Mouse (Mus musculus) lung, embryonic 14.5 days (tissue): ENCODE results near the gene Esp3. TPM values are rescaled to one million over a fixed set of nuclear protein-coding genes. Genes with fewer than 3 reads are reported as not detected.
"Not testable (repeated sequence)": the region's sequence is repeated elsewhere in the genome, so short reads cannot be mapped to it uniquely, and the experiment has no call there.

Experiments used
- ATAC-seq: fragments of 200-750 bp; cut with Nextera tagmentation; 2 replicates; pipeline ENCODE4 v1.8.0; 2017; ENCODE audit warnings: mild to moderate bottlenecking, moderate TSS enrichment, moderate library complexity; ENCODE audit not compliant: insufficient read depth
- DNase-seq: peaks from one replicate; pipeline ENCODE4 v3.0.0-alpha.2; 2015
- H3K27ac ChIP-seq: fragments of 300-500 bp; sonication (generic); 2 replicates; pipeline ENCODE4 v1.5.1; 2014; ENCODE audit warnings: low read depth, mild to moderate bottlenecking, moderate library complexity
- H3K27me3 ChIP-seq: fragments of 300-500 bp; sonication (generic); 2 replicates; pipeline ENCODE4 v1.6.1; 2014; ENCODE audit warnings: low read length, control low read depth; ENCODE audit not compliant: insufficient read depth
- H3K36me3 ChIP-seq: fragments of 300-500 bp; sonication (generic); 2 replicates; pipeline ENCODE4 v1.6.1; 2014; ENCODE audit warnings: control low read depth; ENCODE audit not compliant: insufficient read depth
- H3K4me1 ChIP-seq: fragments of 300-500 bp; sonication (generic); 2 replicates; pipeline ENCODE4 v1.6.1; 2014; ENCODE audit warnings: antibody characterized with exemption, control low read depth; ENCODE audit not compliant: insufficient read depth
- H3K4me2 ChIP-seq: fragments of 300-500 bp; sonication (generic); 2 replicates; pipeline ENCODE4 v1.6.1; 2014; ENCODE audit warnings: mild to moderate bottlenecking
- H3K4me3 ChIP-seq: fragments of 300-500 bp; sonication (generic); 2 replicates; pipeline ENCODE4 v1.5.1; 2014; ENCODE audit warnings: low read depth, low read length
- H3K9ac ChIP-seq: fragments of 300-500 bp; sonication (generic); 2 replicates; pipeline ENCODE4 v1.6.1; 2014
- H3K9me3 ChIP-seq: fragments of 300-500 bp; sonication (generic); 2 replicates; pipeline ENCODE4 v1.6.1; 2016; ENCODE audit warnings: low read depth, low read length, control low read depth
- CTCF ChIP-seq: IDR thresholded peaks from 2 replicates; pipeline ENCODE4 v1.5.1; 2016; ENCODE audit warnings: antibody characterized with exemption, low read depth
- WGBS: fragments of 180-500 bp; shearing (Covaris S2); extraction: QIAGEN DNeasy Blood & Tissue Kit; methylation state at CpG from one replicate; pipeline ENCODE4 v1.1.7; 2014; 5-methylcytosine and 5-hydroxymethylcytosine counted together
- polyA plus RNA-seq: library from polyadenylated mRNA; unstranded; fragments of >200 nt; fragmentation: Nextera tagmentation; extraction: Ambion mirVana; gene quantifications from 2 replicates; pipeline ENCODE4 v1.2.1, GENCODE M21; 2014

The Esp3 gene
- not detected in 2 replicates for polyA plus RNA-seq

DNA sequence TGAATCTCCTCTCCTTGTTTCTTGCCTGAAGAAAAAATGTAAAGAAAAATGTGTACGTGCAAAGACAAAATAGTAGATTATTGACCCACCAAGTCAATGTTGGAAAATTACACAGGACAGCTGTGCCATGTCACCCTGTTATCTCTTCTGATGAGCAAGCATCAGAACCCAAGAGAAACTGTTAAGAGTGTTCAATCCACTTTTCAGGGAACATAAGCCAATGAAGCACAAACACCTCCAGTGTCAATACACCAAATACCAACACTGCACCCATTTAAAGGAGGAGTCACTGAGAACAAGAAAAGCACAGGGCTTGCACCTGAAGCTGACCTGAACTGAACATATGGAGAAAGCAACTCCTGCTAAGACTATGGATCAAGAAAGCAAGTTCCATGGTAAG is at the start of gene Esp3:
TSS of gene Esp3 (plus strand) at position 301 of the 400 bp plus-strand sequence.
- H3K27me3 ChIP-seq, H3K4me3 ChIP-seq, H3K9ac ChIP-seq, H3K9me3 ChIP-seq, H3K36me3 ChIP-seq, H3K4me1 ChIP-seq, DNase-seq, H3K4me2 ChIP-seq, ATAC-seq, H3K27ac ChIP-seq: not testable (repeated sequence)
- 71% methylated on average over 1 of the region's 1 CpGs for WGBS

DNA sequence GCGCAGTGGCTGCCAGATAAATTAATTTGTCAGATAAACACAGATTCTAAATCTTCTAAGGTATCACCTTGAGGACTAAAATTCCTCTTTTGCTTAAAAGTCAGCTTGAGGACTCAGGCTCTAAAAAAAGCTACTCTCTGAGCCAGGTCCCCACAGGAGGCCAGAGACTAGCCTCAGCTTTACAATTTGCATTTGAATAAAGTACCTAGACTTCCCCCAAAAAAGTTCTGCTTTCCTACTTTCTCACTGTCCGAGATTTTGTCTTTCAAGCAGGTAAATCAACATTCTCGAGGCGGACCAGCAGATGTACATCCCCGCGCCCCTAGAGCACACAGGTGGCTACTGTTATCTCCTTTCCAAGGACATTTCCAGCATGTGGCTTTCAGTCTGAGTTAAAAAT is 48.0 kb upstream of the Esp3 start:
- ATAC-seq, DNase-seq, H3K4me3 ChIP-seq, H3K36me3 ChIP-seq, H3K9me3 ChIP-seq, H3K4me2 ChIP-seq, H3K27ac ChIP-seq, H3K27me3 ChIP-seq, H3K9ac ChIP-seq, H3K4me1 ChIP-seq: not testable (repeated sequence)
- WGBS = 56% methylated on average over 6 of the region's 6 CpGs

DNA sequence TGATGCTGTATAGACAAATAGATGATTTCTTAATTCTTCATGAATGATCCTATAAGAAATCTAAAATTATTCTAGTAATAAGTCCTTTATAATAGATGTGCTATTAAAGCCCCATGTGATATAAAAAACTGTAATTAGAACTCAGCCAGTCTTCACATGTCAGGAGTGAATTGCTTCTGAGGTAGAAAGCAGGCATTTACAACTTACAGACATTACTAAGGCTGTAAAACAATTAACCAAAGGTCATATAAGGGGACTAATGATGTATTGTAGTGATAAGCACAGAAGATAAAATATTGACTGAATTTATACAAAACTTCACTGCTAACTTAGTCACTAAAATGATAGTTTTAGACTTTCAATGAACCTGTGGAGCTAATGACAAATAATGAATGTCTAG is 40.6 kb upstream of the Esp3 start:
- DNase-seq = no peak
- no peak for ATAC-seq
- no peak for TF ChIP-seq CTCF
- Histone ChIP-seq H3K27ac (no peak overlapping the region), H3K4me1 (no peaks in the 10 kb centered on the region), H3K27me3 (no peaks in the 10 kb centered on the region), H3K9me3 (no peaks in the 10 kb centered on the region), H3K36me3 (no peaks in the 10 kb centered on the region), H3K4me3 (no peak overlapping the region), H3K9ac (no peak overlapping the region), H3K4me2 (no peak overlapping the region)

DNA sequence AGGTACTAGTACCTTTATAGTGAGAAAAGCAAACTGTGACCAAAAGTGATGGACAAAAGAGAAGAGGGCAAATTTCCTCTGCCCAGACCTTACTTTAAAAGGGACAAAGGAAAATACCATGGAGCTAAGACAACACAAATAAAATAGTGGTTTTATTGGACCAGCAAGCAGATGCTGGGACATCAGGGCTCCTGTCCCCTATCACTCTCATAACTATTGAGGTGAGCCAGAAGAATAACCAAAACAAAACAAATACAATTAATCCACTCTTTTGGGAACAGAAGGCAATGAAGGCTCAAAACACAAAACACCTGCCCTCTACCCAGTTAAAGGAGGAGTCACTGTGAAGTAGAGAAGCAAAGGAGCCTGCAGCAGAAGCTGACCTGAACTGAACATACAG is 33.6 kb upstream of the Esp3 start, which contains the start of gene Esp4:
TSS of gene Esp4 (plus strand) at position 301 of the 400 bp plus-strand sequence.
- no peak for TF ChIP-seq CTCF
- Histone ChIP-seq H3K9ac (no peak within 1 kb of the TSS), H3K4me1 (no peaks in the 10 kb centered on the region), H3K4me2 (no peak within 1 kb of the TSS), H3K27me3 (no peaks in the 10 kb centered on the region), H3K4me3 (no peak within 1 kb of the TSS), H3K36me3 (no peaks in the 10 kb centered on the region), H3K9me3 (no peaks in the 10 kb centered on the region), H3K27ac (no peak within 1 kb of the TSS)
- ATAC-seq (no peak), DNase-seq (no peak)

DNA sequence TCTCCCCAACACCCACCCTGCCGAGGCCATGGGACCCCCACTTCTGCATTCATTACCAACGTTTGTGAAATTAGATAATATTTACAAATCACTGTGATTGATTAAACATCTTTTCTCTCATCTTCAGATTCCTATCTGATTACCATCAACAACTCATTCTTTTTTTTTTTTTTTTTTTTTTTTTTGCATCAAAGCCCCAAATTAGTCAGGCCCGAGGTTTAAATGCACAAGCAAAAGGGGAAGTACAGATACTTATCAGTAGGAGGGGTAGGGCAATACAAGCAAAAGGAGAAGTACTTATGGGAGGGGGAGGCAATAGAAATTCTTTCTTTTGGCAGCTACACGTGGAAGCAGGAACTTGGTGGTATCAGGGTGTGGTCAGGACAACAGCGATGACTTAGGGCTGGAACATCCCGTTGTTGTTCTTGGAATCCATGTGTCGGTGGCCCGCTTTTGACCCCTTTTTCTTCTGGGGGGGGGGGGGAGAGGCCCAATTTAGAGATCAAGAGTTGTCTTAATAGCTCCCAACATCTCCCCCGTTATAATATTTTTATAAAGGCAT is 30.3 kb downstream of the Esp3 start:
- WGBS = 71% methylated on average over 9 of the region's 9 CpGs
- H3K4me3 ChIP-seq, H3K9ac ChIP-seq, H3K4me2 ChIP-seq, H3K9me3 ChIP-seq, H3K4me1 ChIP-seq, H3K36me3 ChIP-seq, ATAC-seq, DNase-seq, H3K27ac ChIP-seq, H3K27me3 ChIP-seq: not testable (repeated sequence)

DNA sequence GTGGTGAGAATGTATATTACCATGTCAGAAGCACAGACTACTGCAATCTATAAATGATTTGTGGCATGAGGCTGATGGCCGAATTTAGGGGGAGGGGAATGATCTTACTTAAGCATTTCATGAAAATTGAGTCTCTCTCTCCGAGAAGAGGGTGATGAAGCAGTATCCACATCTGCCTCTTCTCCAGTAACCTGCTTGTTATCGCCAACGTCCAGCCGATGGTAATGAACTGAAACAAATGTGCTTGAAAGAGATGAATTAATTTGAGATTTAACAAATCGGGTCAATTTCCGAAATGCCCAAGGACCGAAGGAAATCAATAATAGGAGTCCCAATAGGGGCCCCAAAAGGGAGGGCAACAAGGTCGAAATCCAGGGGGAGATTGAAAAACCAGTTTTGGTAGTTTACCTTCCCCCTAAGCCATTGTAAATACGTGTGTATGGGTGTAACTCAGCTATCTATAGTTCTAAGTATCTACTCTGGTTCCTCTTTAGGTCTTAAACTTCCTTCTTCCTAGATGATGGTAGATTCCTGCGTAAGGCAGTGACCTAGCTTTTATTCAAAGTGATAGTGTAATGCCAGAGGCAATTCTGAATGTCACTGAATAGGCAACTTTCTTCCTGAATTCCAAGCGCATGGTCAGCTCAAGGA is 31.4 kb downstream of the Esp3 start:
- not testable (repeated sequence) for DNase-seq, H3K27me3 ChIP-seq, ATAC-seq, H3K27ac ChIP-seq, H3K4me3 ChIP-seq, H3K4me1 ChIP-seq, H3K36me3 ChIP-seq, H3K9ac ChIP-seq, H3K9me3 ChIP-seq, H3K4me2 ChIP-seq
- WGBS = 81% methylated on average over 12 of the region's 12 CpGs

Other genes starting within 250 kb of the Esp3 start
- gene Esp8, start 112.1 kb upstream of the Esp3 start, polyA plus RNA-seq = not detected in 2 replicates
- not detected in 2 replicates for gene Esp6, start 70.6 kb upstream of the Esp3 start, polyA plus RNA-seq
- not detected in 2 replicates for gene Esp4, start 33.5 kb upstream of the Esp3 start, polyA plus RNA-seq
- not detected in 2 replicates for gene Esp1, start 95.0 kb downstream of the Esp3 start, polyA plus RNA-seq
- gene Crisp2, start 174.9 kb downstream of the Esp3 start, polyA plus RNA-seq = not detected in 2 replicates
- gene Rhag, start 179.1 kb downstream of the Esp3 start, polyA plus RNA-seq = 0.43 and 0.82 TPM in 2 replicates
- gene 9130008F23Rik, start 248.5 kb downstream of the Esp3 start, polyA plus RNA-seq = 3.0 and 3.4 TPM in 2 replicates